Mouse (Mus musculus): ENCODE results near the gene Polr2e. TPM values are rescaled to one million over a fixed set of nuclear protein-coding genes. Genes with fewer than 3 reads are reported as not detected.
A peak's percentile ranks its signal among the peaks of the same experiment; 100 is the strongest.

Polr2e gene
- 242 and 248 TPM in 2 replicates for polyA plus RNA-seq (2015; fragmentation: Nextera tagmentation; extraction: Ambion mirVana)

DNA sequence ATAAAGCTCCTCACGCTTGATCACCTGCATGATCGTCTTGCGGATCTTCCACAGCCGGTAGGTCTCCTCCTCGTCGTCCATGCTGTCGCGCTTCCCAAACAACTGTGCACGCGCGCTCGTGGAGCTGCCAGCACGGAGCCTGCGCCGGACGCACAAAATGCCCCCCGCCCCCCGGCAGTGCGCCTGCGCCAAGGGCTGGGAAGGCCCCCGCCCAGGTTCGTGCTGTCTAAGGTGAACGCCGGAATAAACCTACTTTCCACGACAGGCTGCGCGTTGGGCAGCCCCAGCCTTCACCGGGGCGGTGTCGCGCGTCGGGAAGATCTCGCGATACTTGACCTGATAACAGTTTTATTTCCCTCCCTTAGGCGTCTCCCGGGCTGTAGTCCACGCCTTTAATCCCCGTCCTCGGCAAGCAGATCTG, at the start of gene Polr2e:
TSS of gene Polr2e (minus strand) at position 237 of the 421 bp plus-strand sequence.
- H3K4me1 ChIP-seq (ENCODE audit: insufficient read depth, low read length), result peaks cover 12% of the 10 kb centered on the region
- H3K4me2 ChIP-seq (replicated peaks; ENCODE audit: low read depth, low read length), result peak within 1 kb of the TSS; percentile 84
- peak; percentile 96 for ATAC-seq (ENCODE audit: low FRiP score, low TSS enrichment)
- H3K27ac ChIP-seq (ENCODE audit: low read length), result peak within 1 kb of the TSS; percentile 21; the same call in 1 of the 2 replicates
- peak within 1 kb of the TSS; percentile 80 for H3K9ac ChIP-seq (replicated peaks; ENCODE audit: low read length)
- peak within 1 kb of the TSS; percentile 78 for H3K4me3 ChIP-seq (ENCODE audit: low read length)
- WGBS, result 0% methylated on average over 40 of the region's 40 CpGs
- H3K36me3 ChIP-seq (ENCODE audit: insufficient read depth, low read length), result peaks cover 38% of the 10 kb centered on the region
- no peaks in the 10 kb centered on the region for H3K9me3 ChIP-seq (ENCODE audit: low read length)
- no peaks in the 10 kb centered on the region for H3K27me3 ChIP-seq (ENCODE audit: insufficient read depth, low read length)

DNA sequence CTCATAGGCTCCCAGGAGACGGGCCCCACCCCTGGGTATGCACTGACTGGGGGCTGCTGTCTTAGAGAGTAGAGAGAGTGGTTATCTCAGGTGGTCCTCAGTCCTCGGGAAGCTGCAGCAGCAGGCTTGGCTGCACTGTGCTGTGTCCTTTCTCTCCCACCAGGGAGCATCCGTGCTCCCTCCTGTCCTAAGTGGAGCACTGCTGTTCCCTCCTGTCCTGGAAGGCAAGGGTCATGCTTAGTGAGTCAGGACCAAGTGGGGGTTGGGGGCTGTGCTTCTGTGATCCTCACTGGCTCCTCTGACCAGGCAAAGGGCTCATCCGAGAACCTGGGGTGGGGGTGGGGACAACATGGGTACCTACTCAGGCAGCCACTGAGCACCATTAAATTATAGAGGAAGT, 49.6 kb upstream of the Polr2e start:
- no peak overlapping the region for H3K4me3 ChIP-seq (ENCODE audit: low read length)
- 33% methylated on average over 4 of the region's 4 CpGs for WGBS
- no peaks in the 10 kb centered on the region for H3K9me3 ChIP-seq (ENCODE audit: low read length)
- H3K27ac ChIP-seq (ENCODE audit: low read length), result no peak overlapping the region
- ATAC-seq (ENCODE audit: low FRiP score, low TSS enrichment), result no peak
- H3K27me3 ChIP-seq (ENCODE audit: insufficient read depth, low read length), result no peaks in the 10 kb centered on the region
- no peaks in the 10 kb centered on the region for H3K36me3 ChIP-seq (ENCODE audit: insufficient read depth, low read length)
- no peak overlapping the region; the same call in 1 of the 2 replicates for H3K9ac ChIP-seq (replicated peaks; ENCODE audit: low read length)
- peaks cover 21% of the 10 kb centered on the region for H3K4me1 ChIP-seq (ENCODE audit: insufficient read depth, low read length)
- no peak overlapping the region for H3K4me2 ChIP-seq (replicated peaks; ENCODE audit: low read depth, low read length)

DNA sequence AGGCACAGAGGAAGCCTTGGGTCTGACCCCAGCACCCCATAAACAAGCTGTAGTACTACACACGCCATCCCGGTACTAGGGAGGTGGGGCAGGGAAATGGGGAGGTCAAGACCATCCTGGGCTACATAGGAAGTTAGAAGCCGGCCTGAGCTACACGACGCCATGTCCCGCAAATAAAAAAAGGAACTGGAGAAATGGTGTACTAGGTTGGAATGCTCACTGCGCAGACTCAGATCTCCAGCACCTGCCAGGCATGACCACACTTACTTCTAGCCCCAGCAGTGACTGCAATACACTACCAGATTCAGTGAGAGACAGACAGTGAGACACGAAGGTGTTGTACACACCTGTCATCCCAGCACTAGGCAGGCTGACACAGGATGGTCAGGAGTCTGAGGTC, 47.9 kb upstream of the Polr2e start:
- no peak for ATAC-seq (ENCODE audit: low FRiP score, low TSS enrichment)
- Histone ChIP-seq H3K36me3 (ENCODE audit: insufficient read depth, low read length) (peaks cover 14% of the 10 kb centered on the region), H3K9me3 (ENCODE audit: low read length) (no peaks in the 10 kb centered on the region), H3K27ac (ENCODE audit: low read length) (no peak overlapping the region), H3K4me1 (ENCODE audit: insufficient read depth, low read length) (peaks cover 17% of the 10 kb centered on the region), H3K9ac (replicated peaks; ENCODE audit: low read length) (no peak overlapping the region), H3K27me3 (ENCODE audit: insufficient read depth, low read length) (no peaks in the 10 kb centered on the region), H3K4me2 (replicated peaks; ENCODE audit: low read depth, low read length) (no peak overlapping the region), H3K4me3 (ENCODE audit: low read length) (no peak overlapping the region)
- 87% methylated on average over 8 of the region's 8 CpGs for WGBS

DNA sequence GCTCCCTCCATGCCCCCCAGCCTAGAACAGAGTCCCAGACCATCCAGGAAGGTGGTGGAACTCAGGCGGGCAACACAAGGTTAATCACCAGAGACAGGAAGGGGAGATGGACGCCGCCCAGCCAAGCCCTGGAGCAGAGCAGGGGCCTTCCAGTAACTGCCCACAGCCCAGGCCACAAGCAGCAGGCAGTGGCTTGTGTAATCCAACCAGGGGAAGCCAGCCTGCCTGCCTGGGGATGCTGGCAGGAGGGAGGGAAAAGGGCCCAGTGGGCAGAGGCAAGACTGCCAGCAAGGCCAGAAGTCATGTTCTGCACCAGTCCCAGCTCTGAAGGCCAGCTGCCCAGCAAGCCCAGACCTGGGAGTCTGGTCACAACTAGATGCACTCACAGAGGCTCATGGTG, 47.3 kb upstream of the Polr2e start:
- H3K9me3 ChIP-seq (ENCODE audit: low read length), result no peaks in the 10 kb centered on the region
- peaks cover 17% of the 10 kb centered on the region for H3K4me1 ChIP-seq (ENCODE audit: insufficient read depth, low read length)
- H3K4me3 ChIP-seq (ENCODE audit: low read length), result no peak overlapping the region
- WGBS, result 65% methylated on average over 3 of the region's 3 CpGs
- H3K27ac ChIP-seq (ENCODE audit: low read length), result no peak overlapping the region
- peak overlapping the region; percentile 37; the same call in 1 of the 2 replicates for H3K9ac ChIP-seq (replicated peaks; ENCODE audit: low read length)
- no peak for ATAC-seq (ENCODE audit: low FRiP score, low TSS enrichment)
- H3K27me3 ChIP-seq (ENCODE audit: insufficient read depth, low read length), result no peaks in the 10 kb centered on the region
- H3K4me2 ChIP-seq (replicated peaks; ENCODE audit: low read depth, low read length), result no peak overlapping the region
- H3K36me3 ChIP-seq (ENCODE audit: insufficient read depth, low read length), result peaks cover 20% of the 10 kb centered on the region

DNA sequence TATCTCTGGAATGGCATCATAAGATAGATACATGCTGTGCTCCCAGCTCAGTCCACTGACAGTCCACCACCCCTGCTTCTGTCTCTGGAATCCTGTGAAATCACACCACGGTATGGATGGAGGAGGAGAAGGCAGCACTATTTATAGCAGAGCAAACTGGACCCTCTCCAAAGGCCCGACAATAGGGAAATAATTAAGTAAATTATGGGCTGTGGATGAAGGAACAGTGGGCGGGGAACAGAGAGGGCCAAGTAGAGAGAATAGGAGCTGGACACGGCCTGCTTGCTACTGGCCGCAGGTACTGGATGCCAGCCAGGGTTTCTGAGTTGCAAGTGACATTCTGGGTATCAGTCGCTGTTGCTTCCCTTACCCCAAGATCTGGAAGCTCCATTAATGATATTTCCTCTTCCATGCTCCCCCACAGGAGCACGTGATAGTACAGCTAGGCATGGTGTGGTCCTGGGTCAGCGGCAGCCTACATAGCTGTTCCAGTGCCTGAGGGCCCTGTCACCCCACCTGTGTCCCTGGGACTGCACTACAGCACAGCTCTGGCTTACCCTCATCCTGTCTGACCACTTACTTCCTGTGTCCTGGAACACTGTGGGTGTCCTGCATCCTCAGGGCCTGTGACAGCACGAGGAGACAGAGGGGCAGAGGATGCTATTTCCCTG, 45.4 kb upstream of the Polr2e start:
- H3K9ac ChIP-seq (replicated peaks; ENCODE audit: low read length), result no peak overlapping the region
- ATAC-seq (ENCODE audit: low FRiP score, low TSS enrichment), result peak; percentile 58
- H3K36me3 ChIP-seq (ENCODE audit: insufficient read depth, low read length), result peaks cover 31% of the 10 kb centered on the region
- WGBS, result 49% methylated on average over 9 of the region's 9 CpGs
- no peak overlapping the region for H3K4me3 ChIP-seq (ENCODE audit: low read length)
- H3K27ac ChIP-seq (ENCODE audit: low read length), result peak overlapping the region; percentile 57; the same call in 1 of the 2 replicates
- H3K4me1 ChIP-seq (ENCODE audit: insufficient read depth, low read length), result peaks cover 17% of the 10 kb centered on the region
- H3K27me3 ChIP-seq (ENCODE audit: insufficient read depth, low read length), result no peaks in the 10 kb centered on the region
- no peak overlapping the region for H3K4me2 ChIP-seq (replicated peaks; ENCODE audit: low read depth, low read length)
- H3K9me3 ChIP-seq (ENCODE audit: low read length), result no peaks in the 10 kb centered on the region

DNA sequence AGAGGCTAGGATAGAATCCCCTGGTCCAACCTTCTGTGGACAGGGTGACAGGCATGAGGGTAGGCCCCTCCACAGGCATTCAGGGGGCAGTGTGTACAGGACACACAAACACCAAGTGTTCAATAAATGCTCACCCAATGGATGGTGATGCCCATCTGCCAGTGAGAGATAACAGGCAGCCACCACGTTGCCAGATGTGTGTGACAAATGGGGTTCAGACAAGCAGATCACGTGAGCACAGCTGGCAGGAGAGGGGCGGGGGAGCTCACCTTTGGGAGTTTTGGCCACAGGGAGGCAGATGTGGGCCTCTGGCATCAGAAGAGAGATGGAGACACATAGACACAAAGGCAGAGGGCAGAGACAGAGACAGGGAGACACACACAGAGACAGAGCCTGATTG, 41.5 kb upstream of the Polr2e start:
- H3K9ac ChIP-seq (replicated peaks; ENCODE audit: low read length), result no peak overlapping the region
- no peaks in the 10 kb centered on the region for H3K27me3 ChIP-seq (ENCODE audit: insufficient read depth, low read length)
- H3K4me3 ChIP-seq (ENCODE audit: low read length), result no peak overlapping the region
- ATAC-seq (ENCODE audit: low FRiP score, low TSS enrichment), result no peak
- H3K9me3 ChIP-seq (ENCODE audit: low read length), result no peaks in the 10 kb centered on the region
- H3K4me1 ChIP-seq (ENCODE audit: insufficient read depth, low read length), result peaks cover 12% of the 10 kb centered on the region
- H3K4me2 ChIP-seq (replicated peaks; ENCODE audit: low read depth, low read length), result no peak overlapping the region
- 72% methylated on average over 3 of the region's 3 CpGs for WGBS
- H3K27ac ChIP-seq (ENCODE audit: low read length), result no peak overlapping the region
- peaks cover 31% of the 10 kb centered on the region for H3K36me3 ChIP-seq (ENCODE audit: insufficient read depth, low read length)

DNA sequence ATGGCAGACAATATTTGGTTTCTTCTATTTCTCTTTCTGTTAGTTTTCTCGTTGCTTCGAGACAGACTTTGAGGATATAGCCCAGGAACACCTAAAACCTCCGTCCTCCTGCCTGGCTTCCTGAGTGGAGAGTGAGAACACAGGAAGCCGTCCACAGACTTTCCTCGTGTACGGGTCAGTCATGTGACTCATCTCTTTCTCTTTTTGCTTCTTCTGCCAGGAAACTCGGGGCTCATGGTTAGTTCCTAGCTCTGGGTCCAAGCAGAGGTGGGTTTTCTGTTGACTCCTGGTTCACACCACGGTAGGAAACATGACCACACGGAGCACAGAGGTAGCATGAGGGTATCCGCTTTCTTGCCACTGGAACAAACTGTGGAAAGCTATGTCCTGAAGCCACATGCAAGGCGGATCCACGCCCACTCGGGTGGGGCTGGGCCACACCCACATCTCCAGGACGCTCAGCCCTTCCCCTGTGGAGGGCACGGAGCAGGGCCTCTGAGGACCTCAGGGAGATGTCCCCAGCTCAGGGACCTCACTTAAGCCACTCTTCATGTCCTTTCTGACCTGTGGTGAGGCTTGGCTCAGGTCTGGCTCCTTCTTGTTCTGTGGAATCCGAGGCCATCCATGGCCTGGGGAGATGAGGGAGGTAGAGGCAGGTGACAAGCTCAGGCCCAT, 40.9 kb upstream of the Polr2e start:
- no peak overlapping the region for H3K9ac ChIP-seq (replicated peaks; ENCODE audit: low read length)
- ATAC-seq (ENCODE audit: low FRiP score, low TSS enrichment), result no peak
- H3K27ac ChIP-seq (ENCODE audit: low read length), result no peak overlapping the region
- 80% methylated on average over 16 of the region's 16 CpGs for WGBS
- H3K36me3 ChIP-seq (ENCODE audit: insufficient read depth, low read length), result peaks cover 31% of the 10 kb centered on the region
- no peaks in the 10 kb centered on the region for H3K27me3 ChIP-seq (ENCODE audit: insufficient read depth, low read length)
- no peak overlapping the region for H3K4me2 ChIP-seq (replicated peaks; ENCODE audit: low read depth, low read length)
- no peak overlapping the region for H3K4me3 ChIP-seq (ENCODE audit: low read length)
- H3K4me1 ChIP-seq (ENCODE audit: insufficient read depth, low read length), result peaks cover 16% of the 10 kb centered on the region
- no peaks in the 10 kb centered on the region for H3K9me3 ChIP-seq (ENCODE audit: low read length)

DNA sequence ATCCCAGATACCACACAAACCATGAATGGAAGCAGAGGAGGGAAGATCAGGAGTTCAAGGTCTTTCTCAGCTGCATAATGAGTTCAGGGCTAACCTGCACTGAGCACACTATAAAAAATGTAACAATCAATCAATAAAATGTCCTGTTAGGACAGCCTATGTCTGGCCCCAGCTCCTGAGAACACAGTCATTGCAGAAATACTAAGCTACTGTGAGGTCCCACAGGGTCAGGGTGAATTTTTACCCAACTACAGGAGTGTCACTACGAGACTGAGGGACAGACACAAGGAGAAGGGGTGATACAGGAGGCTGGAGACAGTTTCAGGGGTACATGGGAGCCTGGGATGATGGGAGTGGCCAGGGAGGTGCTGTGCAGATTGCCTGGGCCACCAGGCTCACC, 38.8 kb upstream of the Polr2e start:
- Histone ChIP-seq H3K4me1 (ENCODE audit: insufficient read depth, low read length) (peaks cover 13% of the 10 kb centered on the region), H3K9ac (replicated peaks; ENCODE audit: low read length) (no peak overlapping the region), H3K27me3 (ENCODE audit: insufficient read depth, low read length) (no peaks in the 10 kb centered on the region), H3K9me3 (ENCODE audit: low read length) (no peaks in the 10 kb centered on the region), H3K4me2 (replicated peaks; ENCODE audit: low read depth, low read length) (no peak overlapping the region), H3K36me3 (ENCODE audit: insufficient read depth, low read length) (peaks cover 24% of the 10 kb centered on the region), H3K27ac (ENCODE audit: low read length) (no peak overlapping the region), H3K4me3 (ENCODE audit: low read length) (no peak overlapping the region)
- WGBS, result 95% methylated on average over 1 of the region's 1 CpGs
- no peak for ATAC-seq (ENCODE audit: low FRiP score, low TSS enrichment)

DNA sequence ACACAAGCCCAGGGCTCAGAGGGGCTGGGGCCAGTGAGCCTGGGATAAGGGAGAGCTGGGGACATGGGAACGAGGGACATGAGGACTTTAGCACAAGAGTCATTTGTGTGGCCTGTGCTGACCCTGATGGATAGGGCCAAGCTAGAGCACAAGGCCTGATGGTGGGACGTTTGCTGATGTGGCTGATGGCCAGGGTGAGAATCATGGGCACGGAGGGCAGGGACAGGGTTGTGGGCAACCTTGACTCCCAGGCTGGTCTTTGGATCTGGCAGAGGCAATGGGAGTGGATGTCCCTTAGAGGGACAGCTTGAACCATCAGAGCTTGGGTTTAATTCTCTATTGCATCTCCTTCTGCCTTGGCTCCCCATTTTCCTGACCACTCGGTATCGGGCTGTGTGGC, 37.7 kb upstream of the Polr2e start:
- Histone ChIP-seq H3K27ac (ENCODE audit: low read length) (no peak overlapping the region), H3K4me3 (ENCODE audit: low read length) (no peak overlapping the region), H3K9me3 (ENCODE audit: low read length) (no peaks in the 10 kb centered on the region), H3K27me3 (ENCODE audit: insufficient read depth, low read length) (no peaks in the 10 kb centered on the region), H3K4me1 (ENCODE audit: insufficient read depth, low read length) (peaks cover 14% of the 10 kb centered on the region), H3K36me3 (ENCODE audit: insufficient read depth, low read length) (peaks cover 16% of the 10 kb centered on the region), H3K9ac (replicated peaks; ENCODE audit: low read length) (no peak overlapping the region), H3K4me2 (replicated peaks; ENCODE audit: low read depth, low read length) (no peak overlapping the region)
- WGBS, result 93% methylated on average over 5 of the region's 5 CpGs
- ATAC-seq (ENCODE audit: low FRiP score, low TSS enrichment), result no peak

DNA sequence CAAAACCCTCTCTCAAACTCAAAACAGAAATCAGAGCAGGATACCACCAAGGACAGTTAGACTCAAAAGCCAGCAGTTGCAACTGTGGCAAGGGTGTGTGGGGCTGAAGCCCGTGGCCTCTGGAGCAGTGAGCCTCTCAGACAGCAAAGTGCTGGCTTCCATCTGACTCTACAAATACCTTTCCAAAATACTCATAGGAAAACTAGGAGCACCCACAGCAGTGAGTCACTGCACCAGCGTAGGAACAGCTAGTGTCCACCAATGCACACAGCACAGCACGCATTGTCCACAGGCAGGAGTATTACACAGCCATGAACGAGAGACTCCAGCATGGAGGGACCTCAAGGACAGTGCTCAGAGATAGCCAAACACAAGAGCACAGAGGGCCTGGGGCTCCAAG, 36.8 kb upstream of the Polr2e start:
- ATAC-seq (ENCODE audit: low FRiP score, low TSS enrichment), result no peak
- no peak overlapping the region for H3K4me3 ChIP-seq (ENCODE audit: low read length)
- H3K9ac ChIP-seq (replicated peaks; ENCODE audit: low read length), result no peak overlapping the region
- no peaks in the 10 kb centered on the region for H3K9me3 ChIP-seq (ENCODE audit: low read length)
- peaks cover 7% of the 10 kb centered on the region for H3K36me3 ChIP-seq (ENCODE audit: insufficient read depth, low read length)
- 93% methylated on average over 4 of the region's 4 CpGs for WGBS
- peaks cover 23% of the 10 kb centered on the region for H3K4me1 ChIP-seq (ENCODE audit: insufficient read depth, low read length)
- no peak overlapping the region for H3K4me2 ChIP-seq (replicated peaks; ENCODE audit: low read depth, low read length)
- H3K27me3 ChIP-seq (ENCODE audit: insufficient read depth, low read length), result no peaks in the 10 kb centered on the region
- no peak overlapping the region for H3K27ac ChIP-seq (ENCODE audit: low read length)
